Mouse (Mus musculus): ENCODE data around the gene 1500011B03Rik.

GRCm38 (mm10) chr5:114865279-114865678 is 42.0 kb upstream of the 1500011B03Rik start:
- no peak for TF ChIP-seq POLR2A (IDR thresholded peaks at IDR 0.05; ENCODE audit: control insufficient read depth, extremely low read depth, insufficient read depth, low read length, poor library complexity)
- TF ChIP-seq CTCF (IDR thresholded peaks at IDR 0.05; ENCODE audit: borderline replicate concordance, control insufficient read depth, extremely low read depth, insufficient read depth, low read length, poor library complexity): no peak
